Mouse (Mus musculus) stomach, postnatal 0 days (tissue): Measurements from ENCODE around the gene Mapk7. TPM values are rescaled to one million over a fixed set of nuclear protein-coding genes. Genes with fewer than 3 reads are reported as not detected.
A peak's percentile ranks its signal among the peaks of the same experiment; 100 is the strongest.

ENCODE experiments used
- ATAC-seq: fragments of 200-750 bp; cut with Nextera tagmentation; 2 replicates; pipeline ENCODE4 v1.8.0; 2017; ENCODE audit not compliant: low FRiP score, low TSS enrichment
- DNase-seq: peaks from one replicate; pipeline ENCODE4 v3.0.0-alpha.2; 2016; ENCODE audit warnings: low spot score
- H3K27ac ChIP-seq: fragments of 300-500 bp; sonication (generic); replicated peaks from 2 replicates; pipeline ENCODE4 v1.5.1; 2014; ENCODE audit warnings: mild to moderate bottlenecking, control low read depth
- H3K27me3 ChIP-seq: fragments of 300-500 bp; sonication (generic); 2 replicates; pipeline ENCODE4 v1.6.1; 2014; ENCODE audit warnings: low read length; ENCODE audit not compliant: control insufficient read depth, insufficient read depth
- H3K36me3 ChIP-seq: fragments of 300-500 bp; sonication (generic); 2 replicates; pipeline ENCODE4 v1.6.1; 2014; ENCODE audit warnings: low read length, mixed read lengths; ENCODE audit not compliant: control insufficient read depth, insufficient read depth
- H3K4me1 ChIP-seq: fragments of 300-500 bp; sonication (generic); replicated peaks from 2 replicates; pipeline ENCODE4 v1.6.1; 2014; ENCODE audit warnings: antibody characterized with exemption; ENCODE audit not compliant: control insufficient read depth, insufficient read depth
- H3K4me2 ChIP-seq: fragments of 300-500 bp; sonication (generic); replicated peaks from 2 replicates; pipeline ENCODE4 v1.6.1; 2014; ENCODE audit warnings: low read depth, mild to moderate bottlenecking, control low read depth, moderate library complexity
- H3K4me3 ChIP-seq: fragments of 300-500 bp; sonication (generic); 2 replicates; pipeline ENCODE4 v1.5.1; 2014; ENCODE audit warnings: low read depth, low read length, control low read depth
- H3K9ac ChIP-seq: fragments of 300-500 bp; sonication (generic); 2 replicates; pipeline ENCODE4 v1.6.1; 2014; ENCODE audit warnings: mild to moderate bottlenecking, low read length, control low read depth, mixed read lengths
- H3K9me3 ChIP-seq: fragments of 300-500 bp; sonication (generic); 2 replicates; pipeline ENCODE4 v1.6.1; 2016; ENCODE audit warnings: low read length; ENCODE audit not compliant: control insufficient read depth
- CTCF ChIP-seq: IDR thresholded peaks from 2 replicates; pipeline ENCODE4 v1.5.1; 2016; ENCODE audit warnings: antibody characterized with exemption, low read depth, mild to moderate bottlenecking, moderate library complexity
- EP300 ChIP-seq: optimal IDR thresholded peaks from 2 replicates; pipeline ENCODE3; 2016; ENCODE audit warnings: antibody characterized with exemption
- WGBS: fragments of 180-500 bp; shearing (Covaris S2); extraction: QIAGEN DNeasy Blood & Tissue Kit; methylation state at CpG from one replicate; pipeline ENCODE4 v1.1.7; 2014; 5-methylcytosine and 5-hydroxymethylcytosine counted together
- polyA plus RNA-seq: library from polyadenylated mRNA; unstranded; fragments of >200 nt; fragmentation: Nextera tagmentation; extraction: Ambion mirVana; gene quantifications from 2 replicates; pipeline ENCODE4 v1.2.1, GENCODE M21; 2015

Gene Mapk7
- polyA plus RNA-seq, 1 experiment from 2014 or later, result 15.4 TPM

- no peaks in the 10 kb centered on the region; the same call in 1 of the 2 replicates for H3K4me1 ChIP-seq
- WGBS, result 55% methylated on average over 2 of the region's 2 CpGs
- no peak overlapping the region for H3K4me3 ChIP-seq
- H3K9ac ChIP-seq, result no peak overlapping the region
- no peaks in the 10 kb centered on the region for H3K36me3 ChIP-seq
- H3K4me2 ChIP-seq, result no peak overlapping the region
- DNase-seq (no peak), ATAC-seq (no peak)
- no peak for TF ChIP-seq EP300
- no peak for TF ChIP-seq CTCF
- 0 out of 2 replicates have a peak overlapping the region, but pooled peaks have one; percentile 18 for H3K27ac ChIP-seq
- no peaks in the 10 kb centered on the region for H3K9me3 ChIP-seq
- H3K27me3 ChIP-seq, result no peaks in the 10 kb centered on the region
These were observed 30.1 kb downstream of the Mapk7 start for GRCm38 (mm10) chr11:61464071-61464470.

- Histone ChIP-seq H3K9ac (0 out of 2 replicates have a peak overlapping the region, but pooled peaks have one; percentile 27), H3K36me3 (no peaks in the 10 kb centered on the region), H3K4me2 (no peak overlapping the region), H3K9me3 (no peaks in the 10 kb centered on the region), H3K27me3 (no peaks in the 10 kb centered on the region), H3K4me3 (no peak overlapping the region), H3K27ac (no peak overlapping the region; the same call in 1 of the 2 replicates), H3K4me1 (no peaks in the 10 kb centered on the region)
- ATAC-seq (no peak), DNase-seq (peak; percentile 30)
- TF ChIP-seq EP300 (no peak), CTCF (peak; percentile 49)
- WGBS, result 72% methylated on average over 24 of the region's 24 CpGs
These were observed 44.5 kb downstream of the Mapk7 start for GRCm38 (mm10) chr11:61449499-61450292.

- no peaks in the 10 kb centered on the region for H3K9me3 ChIP-seq
- peak overlapping the region; percentile 4; the same call in 1 of the 2 replicates for H3K27ac ChIP-seq
- H3K4me1 ChIP-seq, result no peaks in the 10 kb centered on the region
- H3K9ac ChIP-seq, result no peak overlapping the region
- no peaks in the 10 kb centered on the region for H3K36me3 ChIP-seq
- no peak overlapping the region for H3K4me3 ChIP-seq
- TF ChIP-seq EP300 (no peak), CTCF (no peak)
- H3K27me3 ChIP-seq, result no peaks in the 10 kb centered on the region
- peak; percentile 26 for DNase-seq
- WGBS, result 46% methylated on average over 9 of the region's 9 CpGs
- ATAC-seq, result peak; percentile 63
- H3K4me2 ChIP-seq, result no peak overlapping the region
These were observed 45.5 kb downstream of the Mapk7 start for GRCm38 (mm10) chr11:61448599-61449225.

- no peak for TF ChIP-seq CTCF
- TF ChIP-seq EP300, result no peak
- Histone ChIP-seq H3K9me3 (no peaks in the 10 kb centered on the region), H3K27me3 (no peaks in the 10 kb centered on the region), H3K4me1 (no peaks in the 10 kb centered on the region), H3K9ac (no peak overlapping the region), H3K4me3 (no peak overlapping the region), H3K4me2 (no peak overlapping the region), H3K36me3 (no peaks in the 10 kb centered on the region), H3K27ac (no peak overlapping the region)
- WGBS, result 45% methylated on average over 5 of the region's 5 CpGs
- ATAC-seq (no peak), DNase-seq (no peak)
These were observed 46.2 kb downstream of the Mapk7 start for GRCm38 (mm10) chr11:61448041-61448440.

GRCm38 (mm10) chr11:61447296-61447695 lies 46.9 kb downstream of the Mapk7 start:
- Histone ChIP-seq H3K36me3 (no peaks in the 10 kb centered on the region), H3K27me3 (no peaks in the 10 kb centered on the region), H3K9ac (no peak overlapping the region), H3K27ac (no peak overlapping the region), H3K4me1 (no peaks in the 10 kb centered on the region), H3K4me2 (no peak overlapping the region), H3K4me3 (no peak overlapping the region), H3K9me3 (no peaks in the 10 kb centered on the region)
- DNase-seq (no peak), ATAC-seq (no peak)
- TF ChIP-seq CTCF (no peak), EP300 (no peak)
- WGBS, result 75% methylated on average over 8 of the region's 8 CpGs

- 88% methylated on average over 6 of the region's 6 CpGs for WGBS
- no peak for DNase-seq
- no peak overlapping the region for H3K27ac ChIP-seq
These were observed 50.4 kb downstream of the Mapk7 start for GRCm38 (mm10) chr11:61443807-61444206.

More at GRCm38 (mm10) chr11:61443807-61444206, 50.4 kb downstream of the Mapk7 start:
- H3K4me1 ChIP-seq, result no peaks in the 10 kb centered on the region
- no peak overlapping the region for H3K4me3 ChIP-seq
- H3K4me2 ChIP-seq, result no peak overlapping the region
- no peaks in the 10 kb centered on the region for H3K9me3 ChIP-seq
- no peak overlapping the region for H3K9ac ChIP-seq
- H3K36me3 ChIP-seq, result no peaks in the 10 kb centered on the region
- ATAC-seq, result no peak
- no peaks in the 10 kb centered on the region for H3K27me3 ChIP-seq
- no peak for TF ChIP-seq CTCF
- no peak for TF ChIP-seq EP300
